Mouse (Mus musculus): ENCODE results near the gene Chkb.
A peak's percentile ranks its signal among the peaks of the same experiment; 100 is the strongest.
"Not testable (repeated sequence)": the region's sequence is repeated elsewhere in the genome, so short reads cannot be mapped to it uniquely, and the experiment has no call there.

The Chkb gene

DNA sequence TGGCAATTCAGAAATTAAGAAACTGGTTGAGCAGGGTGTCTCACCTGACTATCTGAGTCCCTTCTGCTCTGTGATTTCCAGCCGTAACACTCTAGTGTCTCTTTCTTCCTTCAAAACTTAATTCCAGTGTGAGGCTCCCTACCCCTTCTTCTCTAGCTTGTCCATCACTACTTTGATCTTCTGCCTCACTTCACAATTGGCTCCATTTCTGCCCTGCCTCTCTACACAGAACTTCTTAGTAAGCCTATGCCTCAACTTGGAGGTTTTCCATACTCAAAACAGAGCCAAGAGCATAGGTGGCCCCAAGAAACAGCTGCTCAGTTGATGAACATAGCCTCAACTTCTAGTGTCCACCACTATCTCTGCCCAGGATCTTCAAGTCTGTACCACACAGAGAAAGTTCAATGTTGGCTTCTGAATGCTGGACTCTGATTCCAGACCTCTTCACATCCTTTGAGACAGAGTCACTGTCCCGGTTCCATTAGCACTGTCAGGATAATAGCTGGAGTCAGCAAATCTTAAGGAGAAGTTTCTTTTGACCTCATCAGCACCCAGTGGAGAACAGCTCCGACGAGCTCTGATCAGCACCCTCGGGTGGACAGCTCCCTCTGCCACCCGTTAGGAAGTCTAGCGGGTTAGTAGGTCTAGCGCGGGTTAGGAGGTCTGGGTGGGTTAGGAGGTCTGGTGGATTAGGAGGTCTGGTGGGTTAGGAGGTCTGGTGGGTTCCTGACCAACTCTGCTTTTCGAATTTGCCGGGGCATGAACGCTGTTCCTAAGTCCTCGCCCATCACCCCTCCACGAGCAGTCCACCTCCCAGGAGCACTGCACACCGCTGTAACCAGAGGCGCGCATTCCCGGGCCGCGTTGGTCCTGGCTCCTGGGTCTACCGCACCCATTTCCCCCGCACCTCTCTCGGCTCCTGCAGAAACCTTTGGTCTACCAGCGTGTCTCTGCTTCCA, 23.5 kb upstream of the Chkb start:
- no peak for DNase-seq

DNA sequence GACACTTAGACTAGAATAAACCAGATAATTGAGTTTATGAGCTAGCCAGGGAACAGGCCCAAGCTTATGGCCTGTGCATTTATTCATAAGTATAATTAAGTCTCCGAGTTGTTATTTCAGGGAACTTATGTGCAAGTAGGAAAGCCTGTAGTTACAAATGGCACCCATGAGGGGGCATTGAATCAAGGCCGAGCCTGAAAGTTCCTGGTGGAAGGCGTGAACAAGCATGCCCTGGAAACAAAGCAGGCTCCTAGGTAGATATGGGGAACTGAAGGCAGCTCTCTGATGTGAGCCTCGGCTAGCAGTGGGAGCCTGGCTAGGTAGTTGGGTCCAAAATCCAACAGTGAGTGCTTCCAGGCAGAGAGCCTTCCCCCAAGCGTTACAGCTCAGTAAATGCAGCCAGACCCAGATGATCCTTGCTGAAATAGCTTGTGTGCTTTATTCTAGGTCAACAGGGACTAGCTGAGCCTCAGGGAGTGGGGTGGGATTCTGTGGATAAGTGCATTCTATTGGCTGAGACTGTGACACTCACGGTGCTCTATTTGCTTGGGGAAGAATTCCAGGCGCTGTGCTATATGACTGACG, 12.9 kb upstream of the Chkb start:
- no peak for DNase-seq

DNA sequence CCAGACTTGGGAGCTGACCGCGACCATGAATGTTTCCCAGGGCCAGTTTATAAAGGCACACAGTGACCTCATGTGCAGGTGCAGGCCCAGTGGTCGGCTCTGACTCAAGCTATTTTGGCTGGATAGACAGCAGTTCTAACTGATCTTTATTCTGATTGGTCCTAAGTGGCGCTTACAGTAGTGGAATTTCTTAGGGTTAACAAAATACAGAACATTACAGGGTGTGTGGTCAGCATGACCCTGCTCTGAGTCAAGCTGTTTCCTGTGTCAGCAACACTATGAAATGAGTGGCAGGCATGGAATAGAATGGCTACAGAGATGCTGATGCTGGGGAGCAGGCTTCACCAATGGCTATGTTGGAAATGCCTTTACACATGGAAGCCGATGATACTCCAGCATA, 6.2 kb upstream of the Chkb start:
- no peak for DNase-seq

DNA sequence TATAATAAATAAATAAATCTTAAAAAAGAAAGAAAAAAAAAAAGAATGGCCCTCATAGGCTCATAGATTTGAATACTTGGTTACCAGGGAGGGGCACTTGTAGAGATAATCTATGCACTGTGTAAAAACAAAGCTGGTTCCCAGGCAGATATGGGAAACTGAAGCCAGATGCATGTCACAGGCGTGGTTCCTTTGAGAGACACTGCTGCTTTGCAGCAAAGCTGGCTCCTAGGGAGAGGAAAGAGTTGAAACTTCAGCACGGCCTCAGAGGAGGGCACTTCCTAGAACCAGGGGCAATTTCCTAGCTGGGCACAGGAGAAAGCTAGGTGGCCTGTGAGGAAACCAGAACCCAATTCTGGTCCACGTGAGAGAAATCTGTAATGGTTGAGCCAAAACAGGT, 4.4 kb upstream of the Chkb start:
- no peak for DNase-seq

DNA sequence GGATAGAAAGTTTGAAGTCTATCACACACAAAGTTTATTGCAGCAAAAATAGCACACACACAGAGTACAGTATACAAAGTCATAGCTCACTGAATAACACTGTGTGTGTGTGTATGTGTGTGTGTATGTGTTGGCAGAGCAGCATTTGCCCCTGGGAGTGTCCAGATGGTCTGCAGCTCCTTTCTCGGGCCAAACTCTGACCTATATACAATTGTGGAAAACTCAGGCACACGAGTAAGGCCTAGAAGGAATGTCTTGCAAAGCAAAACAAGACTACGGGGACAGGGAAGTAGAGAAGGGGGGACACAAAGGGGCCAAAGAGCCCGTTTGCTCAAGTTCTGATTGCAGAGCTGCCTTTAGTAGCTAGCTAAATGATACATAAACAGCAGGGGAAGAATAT, 3.2 kb upstream of the Chkb start:
- no peak for DNase-seq

DNA sequence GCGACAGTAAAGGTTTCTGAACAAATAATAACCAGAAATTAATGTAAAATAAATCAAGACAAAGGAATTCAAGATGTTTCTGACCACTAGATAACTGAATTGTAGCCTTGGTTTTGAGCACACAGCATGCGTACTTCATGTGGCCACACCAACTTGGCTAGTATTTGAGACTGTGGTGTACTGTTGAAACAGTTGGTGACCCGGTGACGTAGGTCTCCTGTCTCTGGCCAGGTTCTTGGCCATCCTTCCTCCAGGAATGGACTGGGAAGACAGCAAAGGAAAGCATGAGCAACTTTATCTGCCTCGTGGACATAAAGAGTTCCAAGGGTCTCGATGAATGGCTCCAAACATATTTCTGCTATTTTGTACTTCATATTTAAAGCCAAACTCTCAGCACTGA, 2.1 kb upstream of the Chkb start:
- DNase-seq = no peak

DNA sequence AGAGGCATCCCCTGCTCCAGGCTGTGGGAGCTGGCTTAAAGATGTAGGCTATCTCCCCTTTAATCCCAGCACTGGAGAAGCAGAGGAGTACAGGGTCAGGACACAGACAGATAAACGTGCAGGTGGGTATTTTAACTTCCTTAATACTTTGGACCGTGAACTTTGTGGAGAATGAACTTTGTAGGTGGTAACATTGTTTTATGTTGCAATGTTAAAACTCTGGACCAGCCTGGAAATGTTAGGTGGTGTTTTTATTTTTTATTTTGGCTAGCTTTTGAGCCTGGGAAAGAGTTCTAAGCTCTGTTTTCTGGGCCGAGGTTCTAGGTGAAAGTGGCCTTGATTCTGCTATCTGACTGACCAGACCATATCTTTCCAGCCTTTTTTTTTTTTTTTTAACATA, 1.6 kb upstream of the Chkb start:
- DNase-seq = no peak

DNA sequence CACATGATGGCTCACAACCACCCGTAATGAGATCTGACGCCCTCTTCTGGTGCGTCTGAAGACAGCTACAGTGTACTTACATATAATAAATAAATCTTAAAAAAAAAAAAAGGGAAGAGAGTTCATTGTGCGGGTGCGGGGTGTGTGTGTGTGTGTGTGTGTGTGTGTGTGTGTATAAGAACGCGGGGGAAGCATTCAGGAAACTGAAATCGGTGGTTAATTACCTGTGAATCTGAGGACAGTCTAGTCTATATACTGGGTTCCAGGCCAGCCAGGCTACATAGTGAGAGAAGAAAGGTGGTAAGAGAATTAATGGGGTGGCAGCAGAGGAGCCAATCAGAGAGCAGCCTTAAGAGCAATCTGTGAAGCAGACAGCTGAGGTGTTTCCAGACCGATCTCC, 1.1 kb upstream of the Chkb start:
- DNase-seq = not testable (repeated sequence)

DNA sequence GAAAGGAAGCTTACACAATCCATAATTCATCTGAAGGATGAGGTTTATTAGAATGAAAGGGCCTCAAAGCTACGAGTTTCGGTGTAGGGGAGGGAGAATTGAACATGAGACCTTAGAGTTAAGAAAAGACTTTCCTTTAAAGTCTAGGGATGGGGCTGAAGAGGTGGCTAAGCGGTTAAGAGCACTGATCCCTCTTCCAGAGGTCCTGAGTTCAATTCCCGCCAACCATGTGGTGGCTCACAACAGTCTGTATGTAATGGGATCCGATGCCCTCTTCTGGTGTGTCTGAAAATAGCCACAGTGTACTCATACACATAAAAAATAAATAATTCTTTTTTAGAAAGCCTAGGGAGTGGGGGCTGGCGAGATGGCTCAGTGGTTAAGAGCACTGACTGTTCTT, 633 bp upstream of the Chkb start:
- peak; percentile 41 for DNase-seq

DNA sequence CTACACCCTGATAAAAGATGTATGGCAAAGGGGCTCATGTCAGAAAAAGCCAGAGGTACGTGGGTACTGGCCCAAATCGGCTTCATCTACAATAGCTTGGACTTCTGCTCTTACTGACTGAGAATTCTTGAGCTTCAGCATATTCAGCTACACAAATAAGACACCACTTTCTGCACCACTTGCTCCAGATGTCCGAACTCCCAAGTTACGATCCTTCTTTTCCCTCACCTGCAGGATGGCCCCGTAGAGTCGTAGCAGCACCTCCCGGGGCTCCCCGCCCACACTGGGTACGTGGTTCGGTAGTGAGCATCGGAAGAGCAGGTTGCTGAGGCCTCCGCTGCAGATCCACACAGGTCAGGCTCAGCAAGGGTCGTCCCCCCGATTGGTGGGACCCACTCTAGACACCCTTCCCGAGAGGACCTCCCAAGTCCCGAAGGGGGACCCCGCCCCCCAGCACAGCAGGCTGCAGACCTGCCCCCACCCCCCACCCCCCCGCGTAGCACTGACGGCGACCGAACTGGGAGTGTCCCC, 822 bp downstream of the Chkb start:
- no peak for DNase-seq

DNA sequence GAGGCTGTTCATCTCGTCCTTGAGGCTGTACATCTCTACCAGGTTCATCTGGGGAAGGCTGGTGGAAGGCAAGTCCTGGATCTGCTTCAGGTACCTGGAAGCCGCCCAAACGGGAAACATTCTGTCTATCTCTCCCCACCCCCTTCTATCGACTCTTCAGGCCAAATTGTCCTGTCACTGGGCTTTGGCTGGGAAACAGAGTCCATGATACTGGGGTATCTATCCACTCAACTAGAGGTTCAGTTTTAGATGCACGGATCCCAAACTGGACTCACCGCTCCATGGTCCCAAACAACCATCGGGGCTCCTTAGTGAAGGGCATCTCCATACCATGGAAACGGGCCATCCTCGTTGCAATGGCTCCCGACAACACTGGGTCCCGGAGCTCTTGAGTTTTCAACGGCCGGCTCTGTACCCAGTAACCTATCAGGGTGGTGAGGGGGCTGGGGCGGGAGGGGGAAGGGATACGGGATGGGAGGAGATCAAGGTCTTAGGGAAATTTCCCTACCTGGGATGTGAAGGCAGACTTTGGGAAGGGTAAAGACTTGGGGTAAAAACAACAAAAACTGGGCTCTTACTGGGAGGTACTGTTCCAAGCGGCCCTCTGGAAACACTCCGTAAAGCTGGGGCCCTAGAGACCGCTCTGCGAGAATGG, 1.4 kb downstream of the Chkb start:
- no peak for DNase-seq

DNA sequence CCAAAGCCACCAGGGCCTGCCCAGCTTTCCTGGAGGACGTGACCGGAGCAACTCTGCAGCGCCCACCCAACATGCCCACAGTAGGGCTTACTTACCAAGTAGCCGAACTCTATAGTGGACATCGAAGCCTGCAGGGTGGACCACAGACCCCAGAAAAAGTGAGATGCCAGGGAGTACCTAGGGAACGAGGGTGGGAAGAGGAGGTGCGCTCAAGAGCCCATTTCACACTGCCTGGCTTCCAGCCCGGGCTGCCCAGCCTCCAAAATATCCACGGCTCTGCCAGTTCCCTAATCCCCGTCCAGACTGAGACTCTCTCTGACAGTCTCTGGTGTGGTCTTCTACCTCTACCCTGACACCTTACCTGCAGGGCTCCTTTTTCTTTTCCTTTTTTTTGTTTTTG, 3.0 kb downstream of the Chkb start:
- DNase-seq = no peak

DNA sequence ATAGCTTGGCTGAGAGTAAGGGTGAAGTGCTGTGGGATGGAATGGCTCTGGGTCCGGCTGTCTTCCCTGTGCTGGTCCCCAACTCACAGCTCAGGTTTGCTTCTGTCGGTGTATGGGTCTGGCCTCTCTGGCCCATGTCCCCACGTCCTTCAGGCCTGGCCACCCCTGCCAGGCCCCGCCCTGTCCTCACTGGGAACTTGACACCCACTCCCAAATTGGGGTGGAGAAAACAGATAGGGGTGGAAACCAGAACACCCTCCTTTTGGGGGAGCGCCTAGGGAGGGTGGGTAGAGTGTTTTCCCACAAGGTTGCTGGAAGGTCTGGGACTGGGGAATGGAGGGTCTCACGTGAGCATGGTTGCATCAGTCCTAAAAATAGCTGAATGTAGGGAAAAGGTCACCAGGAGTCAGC, 4.0 kb downstream of the Chkb start, which contains the start of gene Cpt1b:
Gene Cpt1b (minus strand): TSS at position 153 of the 411 bp plus-strand sequence.
- DNase-seq = no peak

DNA sequence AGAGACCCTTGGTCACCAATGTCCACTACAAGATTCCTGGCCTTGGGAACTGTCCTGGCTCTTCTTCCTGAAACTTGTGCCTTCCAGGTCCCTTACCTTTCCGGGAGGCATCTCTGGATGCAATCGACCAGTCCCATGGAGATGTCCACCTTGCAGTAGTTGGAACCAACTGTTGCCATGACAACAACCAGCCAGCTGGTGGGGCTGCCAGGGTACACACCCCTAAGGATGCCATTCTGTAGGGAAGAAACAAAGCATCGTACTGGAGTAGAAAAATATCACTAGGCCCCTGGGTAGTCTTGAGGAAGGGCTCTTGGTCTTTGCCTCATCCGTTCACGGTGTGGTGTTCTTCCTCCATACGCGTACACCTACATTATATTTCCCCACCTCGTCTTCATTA, 5.1 kb downstream of the Chkb start:
- no peak for DNase-seq

DNA sequence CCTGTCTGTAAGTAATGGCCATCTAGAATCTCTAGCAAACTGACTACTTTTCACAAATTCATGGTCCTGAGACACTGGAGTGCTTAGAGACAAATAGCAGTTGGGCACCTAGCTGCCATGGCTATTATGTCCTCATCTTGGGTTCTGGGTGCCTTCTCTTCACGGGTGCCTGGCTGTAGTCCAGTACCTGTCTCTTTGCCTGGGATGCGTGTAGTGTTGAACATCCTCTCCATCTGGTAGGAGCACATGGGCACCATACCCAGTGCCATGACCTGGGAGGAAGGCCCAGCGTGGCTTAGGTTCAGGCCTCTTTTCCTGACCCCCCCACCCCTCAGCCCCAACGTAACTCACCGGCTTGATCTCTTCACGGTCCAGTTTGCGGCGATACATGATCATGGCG, 7.8 kb downstream of the Chkb start:
- DNase-seq = no peak

DNA sequence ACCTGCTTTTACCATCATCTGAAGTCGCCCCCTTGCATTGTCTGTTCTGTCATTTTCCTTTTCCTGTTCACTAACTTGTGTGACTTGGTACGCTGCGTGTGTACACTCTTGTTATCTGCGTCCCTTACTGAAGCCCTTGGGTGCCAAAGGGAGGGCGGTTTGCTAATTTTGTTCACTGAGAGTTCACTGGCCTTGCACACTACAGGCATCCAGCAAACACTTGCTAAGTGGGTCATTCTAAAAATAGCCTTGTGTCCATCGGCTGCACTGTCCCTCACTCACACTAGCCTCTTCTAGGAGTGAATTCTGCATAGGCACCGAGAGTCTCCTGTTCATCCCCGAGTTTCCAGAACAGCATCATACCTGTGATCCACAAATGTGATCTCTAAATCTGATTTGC, 14.4 kb downstream of the Chkb start:
- no peak for DNase-seq

DNA sequence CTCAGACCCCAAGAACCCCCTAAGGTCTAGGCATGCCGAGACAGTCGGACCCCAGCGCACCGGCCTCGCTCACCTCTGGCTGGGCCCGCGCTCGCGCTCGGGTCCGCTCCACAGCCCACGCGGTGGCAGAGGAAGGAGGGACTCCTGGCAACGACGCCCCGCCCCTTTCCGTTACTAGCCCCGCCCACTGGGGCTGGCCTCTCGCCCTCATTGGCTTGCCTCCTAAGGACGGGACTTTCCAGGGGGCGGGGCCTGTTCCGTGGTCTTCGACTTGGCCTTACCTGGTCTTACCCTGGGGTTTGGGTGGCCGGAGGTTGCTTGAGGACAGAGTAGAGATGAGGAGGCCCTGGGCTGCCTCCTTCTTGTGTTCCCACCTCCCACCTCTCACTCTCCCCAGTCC, 19.6 kb downstream of the Chkb start, which contains the start of gene Syce3:
Gene Syce3 (minus strand): TSS at position 386 of the 400 bp plus-strand sequence.
- DNase-seq = no peak

DNA sequence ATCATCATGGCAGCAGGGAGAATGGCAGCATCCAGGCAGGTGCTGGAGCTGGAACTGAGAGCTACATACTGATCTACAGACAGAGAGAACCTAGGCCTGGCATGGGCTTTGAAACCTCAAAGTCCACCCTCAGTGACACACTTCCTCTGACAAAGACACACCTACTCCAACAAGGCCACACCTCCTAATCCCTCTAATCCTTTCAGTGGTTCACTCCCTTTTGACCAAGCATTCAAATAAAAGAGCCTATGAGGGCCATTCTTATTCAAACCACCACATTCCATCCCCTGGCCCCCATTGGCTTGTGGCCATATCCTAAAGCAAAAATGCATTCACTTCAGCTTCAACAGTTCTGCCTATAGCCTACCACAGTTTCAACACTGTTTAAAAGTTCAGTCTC, 23.0 kb downstream of the Chkb start:
- no peak for DNase-seq

DNA sequence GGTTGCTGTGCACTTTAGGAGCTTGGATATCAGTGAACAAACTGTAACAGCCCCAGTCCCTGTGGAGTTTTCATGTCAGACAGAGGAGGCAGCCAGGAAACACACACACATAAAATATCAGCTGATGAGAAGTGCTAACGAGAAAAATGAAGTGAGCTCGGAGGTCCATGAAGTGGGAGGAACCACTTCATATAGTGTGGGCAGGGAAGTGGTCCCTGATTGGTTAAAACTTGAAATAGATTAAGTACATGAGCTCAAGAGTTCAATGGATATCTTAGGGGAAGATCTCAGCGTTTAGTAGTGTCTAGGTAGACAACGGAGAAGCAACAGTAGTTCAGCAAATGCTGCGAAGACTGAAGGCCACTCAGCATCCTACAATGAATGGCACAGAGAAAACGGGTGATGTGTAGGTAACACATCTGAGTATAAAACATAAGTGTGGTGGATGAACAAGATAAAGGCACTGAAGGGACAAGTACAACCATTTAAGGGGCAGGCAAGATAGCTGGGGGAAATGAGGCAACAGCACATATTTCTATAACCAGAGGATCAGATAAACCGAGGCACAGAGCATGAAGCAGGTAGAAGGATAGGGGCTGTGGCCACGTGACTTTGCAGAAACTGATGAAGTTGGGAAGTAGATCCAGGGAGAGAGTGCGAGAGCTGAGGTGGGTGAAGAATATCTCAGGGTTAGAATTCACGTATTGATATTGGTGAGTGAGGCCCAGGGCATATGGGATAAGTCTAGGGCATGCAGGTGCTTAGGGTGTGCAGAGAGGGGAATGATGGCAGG, 24.7 kb downstream of the Chkb start:
- no peak for DNase-seq

DNA sequence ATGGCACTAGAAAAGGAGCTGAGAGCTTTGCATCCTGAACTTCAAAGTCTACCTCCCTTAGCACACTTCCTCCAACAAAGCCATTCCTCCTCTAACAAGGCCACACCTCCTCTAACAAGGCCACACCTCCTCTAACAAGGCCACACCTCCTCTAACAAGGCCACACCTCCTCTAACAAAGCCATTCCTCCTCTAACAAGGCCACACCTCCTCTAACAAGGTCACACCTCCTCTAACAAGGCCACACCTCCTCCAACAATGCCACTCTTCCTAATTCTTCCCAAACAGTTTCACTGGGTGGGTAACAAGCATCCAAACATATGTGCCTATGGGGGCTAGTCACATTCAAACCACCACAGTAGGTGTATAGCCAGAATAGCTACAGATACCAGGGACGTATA, 27.2 kb downstream of the Chkb start:
- DNase-seq = no peak

DNA sequence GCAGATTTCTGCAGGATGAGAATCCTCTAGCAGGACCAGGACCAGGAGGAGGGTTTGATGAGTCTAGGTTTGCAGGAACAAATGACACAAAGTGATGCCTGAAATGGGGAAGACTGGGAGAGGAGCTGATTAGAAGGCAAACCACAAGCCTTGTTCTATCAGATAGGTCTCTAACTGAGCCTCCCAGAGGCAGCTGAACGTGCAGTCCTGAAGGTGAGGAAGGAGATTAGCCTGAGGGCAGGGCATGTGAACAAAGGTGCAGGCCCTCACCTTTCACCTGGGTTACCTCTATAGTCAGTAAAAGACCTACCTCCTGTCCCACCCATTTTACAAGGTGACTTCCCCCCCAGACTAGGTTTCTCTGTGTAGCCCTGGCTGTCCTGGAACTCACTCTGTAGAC, 30.0 kb downstream of the Chkb start:
- no peak for DNase-seq

DNA sequence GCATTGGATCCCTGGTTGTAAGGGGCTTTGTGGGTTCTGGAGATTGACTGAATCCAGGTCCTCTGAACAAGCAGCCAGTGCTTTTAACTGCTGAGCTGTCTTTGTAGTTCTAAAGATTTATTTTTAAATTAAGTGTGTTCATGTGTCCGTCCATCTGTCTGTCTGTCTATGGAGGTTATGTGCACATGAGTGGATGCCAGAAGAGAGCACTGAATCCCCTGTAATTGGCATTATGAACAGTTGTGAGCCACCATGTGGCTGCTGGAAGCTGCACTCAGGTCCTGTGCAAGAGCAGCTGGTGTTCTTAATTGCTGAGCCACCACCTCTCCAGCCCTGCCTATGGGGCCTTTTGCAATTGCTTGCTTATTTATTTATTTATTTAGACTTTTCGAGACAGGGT, 31.6 kb downstream of the Chkb start:
- no peak for DNase-seq

DNA sequence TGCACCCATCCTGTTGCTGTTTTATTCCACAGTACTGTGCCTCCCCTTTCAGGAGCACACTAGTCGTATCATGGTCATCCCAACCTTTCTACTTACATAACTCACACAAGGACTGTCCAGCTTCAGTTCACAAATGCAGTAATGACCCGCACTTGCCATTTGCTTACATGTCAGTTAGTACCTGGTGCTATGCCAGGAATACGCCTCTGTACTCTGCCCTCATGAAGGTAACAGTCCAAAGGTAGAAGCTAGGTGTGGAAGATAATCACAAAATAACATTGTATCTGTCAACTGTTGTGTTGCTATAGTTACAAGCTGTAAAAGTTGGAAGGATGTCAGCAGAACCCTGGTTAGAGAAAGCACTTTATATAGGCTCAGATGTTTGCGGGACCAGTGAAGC, 32.8 kb downstream of the Chkb start:
- no peak for DNase-seq
